Mouse (Mus musculus) CD4-positive, CD25-positive, alpha-beta regulatory T cell, adult 2 months (primary cell): ENCODE results near the gene Clca1.
"Not testable (repeated sequence)": the region's sequence is repeated elsewhere in the genome, so short reads cannot be mapped to it uniquely, and the experiment has no call there.

ENCODE experiments used
- DNase-seq: peaks from one replicate; pipeline ENCODE4 v3.0.0-alpha.2; 2012; ENCODE audit warnings: low read depth, low spot score

Gene Clca1

GRCm38 (mm10) chr3:145032676-145033075, at the start of gene Clca1:
Gene Clca1, minus strand, starts transcription at chr3:145032776.
- no peak for DNase-seq

- no peak for DNase-seq
Observed at GRCm38 (mm10) chr3:145080904-145081303, 48.3 kb upstream of the Clca1 start.

GRCm38 (mm10) chr3:145078405-145078804, 45.8 kb upstream of the Clca1 start:
- no peak for DNase-seq

DNA sequence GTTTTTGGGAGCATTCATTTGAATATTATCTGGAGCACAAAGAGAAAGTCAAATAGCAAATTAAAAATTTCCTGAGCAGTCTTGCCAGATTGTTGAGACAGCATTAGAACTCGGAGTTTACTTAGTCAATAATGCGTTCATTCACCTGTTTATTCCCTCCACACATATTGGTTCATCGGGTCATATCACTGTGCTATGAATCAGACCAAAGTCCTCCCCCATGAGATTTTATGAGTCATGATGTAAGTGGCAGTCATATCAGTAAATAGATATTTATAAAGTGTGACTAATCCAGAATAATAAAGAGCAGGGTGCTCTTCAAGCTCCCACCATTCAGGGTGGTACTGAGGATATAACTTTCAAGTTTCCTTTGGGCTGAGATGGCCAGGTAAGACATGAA, 39.8 kb upstream of the Clca1 start:
- no peak for DNase-seq

GRCm38 (mm10) chr3:145068964-145069363, 36.4 kb upstream of the Clca1 start:
- DNase-seq: no peak

DNA sequence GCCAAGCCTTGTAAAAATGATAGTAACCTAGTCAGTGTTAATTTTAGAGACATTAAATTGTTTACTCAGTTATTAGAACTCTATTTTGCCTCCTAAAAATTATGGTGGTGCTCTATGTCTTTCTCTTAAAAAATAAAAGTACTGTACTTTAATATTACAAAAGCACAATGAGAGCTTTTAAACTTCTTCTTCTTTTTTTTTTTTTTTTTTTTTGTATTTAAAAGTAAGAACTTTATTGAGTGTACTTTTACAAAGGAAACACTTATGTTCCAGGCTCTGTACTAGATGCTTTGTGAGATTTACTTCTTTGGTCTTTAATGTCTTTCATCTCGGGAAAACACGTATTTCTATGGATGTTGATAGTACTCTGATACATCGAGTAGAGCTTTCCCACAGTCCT, 22.6 kb upstream of the Clca1 start:
- not testable (repeated sequence) for DNase-seq

DNA sequence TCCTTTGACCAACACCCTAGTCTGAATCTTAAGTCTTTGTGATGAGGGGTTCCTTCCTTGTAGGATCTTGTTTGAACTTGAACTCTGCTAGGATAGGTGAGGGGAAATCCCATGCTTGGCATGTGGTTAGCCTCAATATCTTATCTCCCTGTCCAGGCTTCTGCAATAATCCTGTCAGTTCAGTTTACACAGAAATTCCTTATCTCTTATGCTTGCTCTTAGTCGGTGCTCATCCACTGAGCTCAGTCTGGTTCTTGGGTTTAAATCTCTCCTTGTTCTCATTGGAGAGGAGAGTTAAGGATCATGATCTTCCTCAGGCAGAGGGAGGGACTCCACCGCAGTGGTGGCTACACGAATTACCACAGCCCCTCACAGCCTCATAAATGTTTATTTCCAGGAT, 17.2 kb upstream of the Clca1 start:
- no peak for DNase-seq

DNA sequence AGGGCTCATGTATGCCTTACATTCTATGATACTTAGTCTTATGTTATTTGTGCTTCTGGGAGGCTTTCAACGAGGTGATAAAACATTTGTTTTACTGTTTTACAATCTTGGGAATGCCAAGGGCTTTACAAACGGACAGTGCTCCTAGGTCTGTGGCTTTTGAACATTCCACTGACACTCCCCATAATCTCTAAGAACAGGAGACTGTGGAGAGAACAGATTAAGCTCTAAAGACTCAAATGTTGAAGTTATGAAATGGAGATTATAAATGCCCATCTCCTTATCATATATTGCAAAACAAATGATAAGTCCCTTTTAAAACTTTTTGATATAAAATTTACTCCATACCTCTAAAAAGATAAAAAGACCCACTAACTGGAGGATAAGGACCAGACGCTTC, 6.2 kb upstream of the Clca1 start:
- no peak for DNase-seq

DNA sequence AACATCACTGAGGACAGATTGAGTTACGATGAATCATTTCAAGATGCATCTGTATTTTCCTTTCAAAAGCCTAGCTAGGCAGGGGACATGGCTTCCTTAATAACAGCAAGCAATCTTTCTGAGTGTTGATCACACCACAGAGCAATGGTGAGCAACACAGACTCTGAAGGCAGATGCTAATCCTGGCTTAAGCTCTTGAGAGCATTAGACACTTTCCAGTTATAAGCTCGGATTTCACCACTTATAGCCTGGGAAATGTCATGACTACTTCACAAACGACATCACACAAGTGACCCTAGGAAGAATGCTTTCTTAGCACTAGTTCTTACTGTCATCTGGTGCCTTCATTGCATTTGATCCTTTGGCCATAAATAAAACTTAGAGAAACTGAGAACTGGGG, 4.5 kb downstream of the Clca1 start:
- no peak for DNase-seq

DNA sequence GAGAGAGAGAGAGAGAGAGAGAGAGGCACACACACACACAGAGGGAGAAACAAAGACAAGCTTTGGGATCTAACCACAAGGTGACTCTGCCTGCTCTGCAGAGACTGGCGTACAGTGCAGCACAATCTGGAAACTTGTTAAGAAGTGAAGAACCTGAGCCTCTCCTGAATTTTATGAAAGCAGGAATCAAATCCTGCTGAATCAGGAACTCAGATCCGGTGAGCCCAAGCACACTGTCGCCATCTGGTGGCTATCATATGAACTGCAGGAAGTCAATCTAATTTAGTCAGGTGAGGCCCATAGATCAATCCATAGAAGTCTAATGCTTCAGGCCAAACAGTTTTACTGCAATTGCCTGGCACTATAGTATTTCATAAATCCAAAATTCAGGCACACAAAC, 5.8 kb downstream of the Clca1 start:
- peak; percentile 57 for DNase-seq

GRCm38 (mm10) chr3:145017807-145018206, 14.8 kb downstream of the Clca1 start:
- no peak for DNase-seq

DNA sequence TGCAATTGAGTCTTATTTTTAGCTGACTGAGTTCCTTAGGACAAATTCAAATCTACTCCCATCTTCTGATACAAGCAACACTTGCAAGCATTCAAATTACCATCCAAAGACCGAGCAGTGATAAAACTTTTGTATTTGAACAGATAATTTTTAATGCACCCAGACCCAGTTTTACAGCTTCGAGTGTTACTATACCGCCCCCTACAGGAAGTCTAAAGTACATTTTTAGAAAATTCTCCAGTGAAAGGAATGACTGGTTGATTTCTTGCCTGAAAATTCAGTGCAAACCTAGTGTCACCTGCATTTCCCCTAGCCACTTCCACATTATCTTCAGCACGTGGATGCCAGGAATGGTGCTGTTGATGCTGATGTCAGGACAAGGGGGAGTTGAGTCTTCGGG, 28.2 kb downstream of the Clca1 start:
- no peak for DNase-seq

DNA sequence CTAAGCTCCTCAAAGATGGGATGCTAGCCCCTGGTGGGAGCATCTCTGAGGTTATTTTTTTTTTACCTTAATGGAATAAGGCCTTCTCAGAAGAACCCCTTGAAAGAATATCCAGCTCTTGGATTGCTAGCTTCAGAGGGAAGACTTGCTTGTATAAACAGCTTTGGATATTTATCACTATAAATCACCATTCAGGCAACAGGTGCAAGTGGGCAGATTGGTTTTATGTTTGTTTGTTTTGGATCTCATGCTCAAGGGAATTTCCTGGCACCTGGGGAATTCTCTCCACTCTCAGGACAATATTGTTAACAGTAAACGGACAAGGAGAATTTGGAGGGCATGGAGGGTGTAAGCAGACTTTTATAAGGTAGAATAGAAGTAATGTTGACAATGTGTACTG, 31.7 kb downstream of the Clca1 start:
- no peak for DNase-seq

- no peak for DNase-seq
Observed at GRCm38 (mm10) chr3:144993055-144993454, 39.5 kb downstream of the Clca1 start.

- DNase-seq: no peak
Observed at GRCm38 (mm10) chr3:144992618-144993017, 40.0 kb downstream of the Clca1 start.

- no peak for DNase-seq
Observed at GRCm38 (mm10) chr3:144985890-144986289, 46.7 kb downstream of the Clca1 start.

- DNase-seq: no peak
Observed at GRCm38 (mm10) chr3:144980551-144980950, 52.0 kb downstream of the Clca1 start.

GRCm38 (mm10) chr3:144977631-144978030, 54.9 kb downstream of the Clca1 start:
- no peak for DNase-seq

DNA sequence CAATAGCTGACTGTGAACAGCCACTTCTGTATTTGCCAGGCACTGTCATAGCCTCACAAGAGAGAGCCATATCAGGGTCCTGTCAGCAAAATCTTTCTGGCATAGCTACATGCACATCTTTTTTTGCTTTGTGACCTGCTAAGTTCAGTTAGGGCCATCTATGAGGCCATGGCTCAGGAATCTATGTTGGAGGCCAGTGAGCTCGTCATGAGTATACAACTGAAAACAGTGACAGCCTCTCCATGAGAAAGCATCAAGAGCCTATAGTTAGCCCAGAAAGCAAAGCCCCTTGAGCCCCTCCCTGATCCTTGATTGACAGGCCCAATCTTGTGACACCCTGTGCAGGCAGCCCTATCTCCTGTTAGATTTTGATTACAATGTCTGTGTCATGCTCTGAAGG, 56.5 kb downstream of the Clca1 start:
- no peak for DNase-seq

DNA sequence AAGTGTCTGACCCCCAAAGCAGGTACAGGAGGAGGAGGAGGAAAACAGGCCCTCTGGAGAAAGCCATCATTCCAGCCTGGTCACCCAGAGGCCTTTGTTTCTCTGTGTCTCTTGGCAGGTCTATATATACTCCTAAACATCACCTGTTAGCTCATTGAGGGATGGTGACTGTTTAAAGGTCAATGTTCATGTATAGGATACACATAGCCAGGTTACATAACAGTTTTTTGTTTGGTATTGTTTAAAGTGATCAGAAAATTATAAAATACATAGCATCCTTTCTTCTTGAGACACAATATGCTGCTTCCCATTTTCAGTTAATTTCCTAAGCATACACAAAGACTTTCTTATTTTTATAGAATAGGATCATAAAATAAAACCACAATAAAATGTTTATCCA, 57.6 kb downstream of the Clca1 start, which contains the start of gene Clca4a:
TSS of gene Clca4a (minus strand) at position 101 of the 400 bp plus-strand sequence.
- no peak for DNase-seq

DNA sequence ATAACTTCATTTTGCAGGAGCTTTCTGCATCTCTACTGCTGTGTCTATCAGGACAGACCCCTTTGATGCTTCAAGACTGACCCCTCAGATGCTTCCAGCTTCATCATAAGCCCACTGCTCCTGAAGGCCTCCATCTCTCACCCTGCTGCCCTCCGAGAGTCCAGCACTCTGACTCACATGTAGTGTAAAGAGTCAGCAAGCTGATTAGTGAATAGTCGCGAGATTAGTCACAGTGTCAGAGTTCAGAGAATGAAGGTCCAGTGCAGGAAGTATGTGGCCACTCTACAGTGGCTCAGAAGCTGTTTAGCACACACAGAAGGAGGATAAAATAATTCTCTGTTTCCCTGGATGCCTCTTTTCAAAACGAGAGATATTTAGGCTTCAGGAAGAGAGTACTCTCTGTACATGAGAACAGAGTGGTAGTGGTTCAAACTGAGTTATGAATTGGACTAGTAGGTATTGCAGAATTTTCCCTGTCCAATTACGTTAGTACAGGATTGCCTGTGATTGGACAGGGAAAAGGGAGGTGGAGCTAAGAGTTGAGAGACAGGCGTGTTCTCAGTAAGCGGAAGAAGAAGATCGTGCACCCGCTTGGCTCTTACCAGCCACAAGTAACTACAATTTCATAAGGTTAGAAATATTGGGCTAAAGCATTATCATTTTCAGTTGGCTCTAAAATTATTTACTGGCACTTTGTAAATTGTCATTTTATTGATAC, 60.9 kb downstream of the Clca1 start:
- no peak for DNase-seq

GRCm38 (mm10) chr3:144969755-144970154, 62.8 kb downstream of the Clca1 start:
- no peak for DNase-seq

DNA sequence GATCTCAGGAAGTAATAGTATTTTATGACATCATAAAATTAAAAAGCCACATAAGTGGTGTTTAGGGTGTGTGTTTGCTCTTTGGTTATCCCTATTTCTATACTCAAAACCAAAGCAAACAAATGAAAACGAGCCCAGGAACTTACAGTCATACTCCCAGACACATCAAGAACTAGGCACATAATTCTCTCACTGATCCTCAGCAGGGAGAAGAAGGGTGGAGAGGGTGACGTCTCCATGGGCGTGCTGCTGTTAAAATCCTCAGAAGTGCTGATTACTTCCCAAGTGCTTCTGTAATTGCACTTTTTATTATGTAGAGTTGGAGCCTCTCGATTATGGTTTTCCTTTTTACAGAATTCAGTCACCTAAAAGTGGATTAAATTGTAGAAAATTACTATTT, 66.5 kb downstream of the Clca1 start:
- no peak for DNase-seq
